Mouse (Mus musculus) testis, postnatal 14 days (tissue): ENCODE measurements around the gene Entpd8.

Experiments used
- DNase-seq: peaks from one replicate; pipeline ENCODE4 v3.0.0; 2021; ENCODE audit warnings: low spot score

The Entpd8 gene

GRCm38 (mm10) chr2:25080076-25080475 is at the start of gene Entpd8:
Entpd8 (plus strand) TSS chr2:25080304.
- DNase-seq: no peak

GRCm38 (mm10) chr2:25034994-25035393 is 45.1 kb upstream of the Entpd8 start:
- DNase-seq: no peak

GRCm38 (mm10) chr2:25040089-25040488 is 40.0 kb upstream of the Entpd8 start:
- no peak for DNase-seq

GRCm38 (mm10) chr2:25050921-25051320 is 29.2 kb upstream of the Entpd8 start:
- DNase-seq: no peak

GRCm38 (mm10) chr2:25051450-25051849 is 28.7 kb upstream of the Entpd8 start:
- DNase-seq: no peak

GRCm38 (mm10) chr2:25053101-25053500 is 27.0 kb upstream of the Entpd8 start:
- DNase-seq: no peak

- DNase-seq: peak; percentile 83
Observed at GRCm38 (mm10) chr2:25054221-25055067, 25.7 kb upstream of the Entpd8 start, which contains the start of gene Nsmf. Nsmf (plus strand) TSS chr2:25054355.

GRCm38 (mm10) chr2:25055068-25055405 is 25.1 kb upstream of the Entpd8 start:
- no peak for DNase-seq

GRCm38 (mm10) chr2:25055409-25056155 is 24.5 kb upstream of the Entpd8 start:
- DNase-seq: no peak

GRCm38 (mm10) chr2:25058926-25059325 is 21.2 kb upstream of the Entpd8 start:
- DNase-seq: no peak

GRCm38 (mm10) chr2:25063523-25063922 is 16.6 kb upstream of the Entpd8 start:
- DNase-seq: no peak

GRCm38 (mm10) chr2:25064285-25064684 is 15.8 kb upstream of the Entpd8 start:
- DNase-seq: no peak

GRCm38 (mm10) chr2:25065537-25065936 is 14.6 kb upstream of the Entpd8 start:
- DNase-seq: no peak

- DNase-seq: no peak
Observed at GRCm38 (mm10) chr2:25066552-25066951, 13.6 kb upstream of the Entpd8 start.

GRCm38 (mm10) chr2:25069537-25069936 is 10.6 kb upstream of the Entpd8 start:
- no peak for DNase-seq

- no peak for DNase-seq
Observed at GRCm38 (mm10) chr2:25072398-25072797, 7.7 kb upstream of the Entpd8 start.

GRCm38 (mm10) chr2:25075506-25075905 is 4.6 kb upstream of the Entpd8 start:
- DNase-seq: no peak

- no peak for DNase-seq
Observed at GRCm38 (mm10) chr2:25078967-25079366, 1.1 kb upstream of the Entpd8 start.

- DNase-seq: no peak
Observed at GRCm38 (mm10) chr2:25083697-25084096, 3.6 kb downstream of the Entpd8 start.

- DNase-seq: no peak
Observed at GRCm38 (mm10) chr2:25085571-25085970, 5.5 kb downstream of the Entpd8 start.

- DNase-seq: no peak
Observed at GRCm38 (mm10) chr2:25087842-25088241, 7.7 kb downstream of the Entpd8 start.

GRCm38 (mm10) chr2:25088636-25089035 is 8.5 kb downstream of the Entpd8 start:
- DNase-seq: no peak

GRCm38 (mm10) chr2:25094785-25095108 is 14.6 kb downstream of the Entpd8 start:
- DNase-seq: no peak
